Mouse (Mus musculus): ENCODE measurements around the gene Scgb2b2.

The Scgb2b2 gene

DNA sequence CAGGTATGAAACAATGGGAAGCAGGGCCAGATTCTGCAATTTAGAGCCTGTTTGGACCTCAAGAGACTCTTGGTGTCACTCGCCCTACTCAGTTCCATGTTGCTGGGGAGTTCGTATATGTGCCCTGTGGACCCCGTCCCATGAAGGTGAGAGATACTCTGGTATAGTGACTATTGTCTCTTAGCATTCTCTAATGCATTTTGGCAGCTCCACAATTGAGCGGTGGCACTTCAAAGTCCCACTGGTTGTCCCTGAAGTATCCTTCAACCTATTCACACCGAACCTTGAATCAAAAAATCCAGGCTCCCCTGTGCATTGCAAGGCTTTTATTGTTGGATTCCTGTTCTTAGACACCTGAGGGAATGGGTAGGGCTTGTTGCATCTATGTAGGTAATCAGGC, at the start of gene Scgb2b2:
Gene Scgb2b2 (plus strand): TSS at position 301 of the 400 bp plus-strand sequence.
- DNase-seq, result no peak

GRCm38 (mm10) chr7:31291721-31292120, 1.4 kb downstream of the Scgb2b2 start, which contains the start of gene Scgb1b2:
Gene Scgb1b2, minus strand, starts transcription at chr7:31291821.
- no peak for DNase-seq
